Mouse (Mus musculus) kidney, adult 2 months (tissue): ENCODE measurements around the gene Olfr328.

Experiments
- CTCF ChIP-seq: fragments of 200-500 bp; conservative IDR thresholded peaks from 2 replicates; pipeline ENCODE4 v1.5.1; 2011; ENCODE audit warnings: low read depth, mild to moderate bottlenecking, control low read depth, low read length, moderate library complexity, mixed read lengths; ENCODE audit not compliant: insufficient read depth, insufficient read length
- POLR2A ChIP-seq: fragments of 200-500 bp; IDR thresholded peaks from one replicate; pipeline ENCODE4 v1.6.1; 2011; ENCODE audit warnings: low read depth, low read length, control low read depth

- no peak for TF ChIP-seq CTCF
- TF ChIP-seq POLR2A: no peak
Measured at GRCm38 (mm10) chr11:58570405-58570804, 15.0 kb upstream of the Olfr328 start, which contains the start of gene Olfr224.
